Mouse (Mus musculus): Measurements from ENCODE around the gene Ccdc71.

Gene Ccdc71

GRCm38 (mm10) chr9:108456953-108457352, 3.4 kb upstream of the Ccdc71 start:
- DNase-seq (ENCODE audit: low spot score) = no peak

- DNase-seq (ENCODE audit: low spot score) = no peak
Observed at GRCm38 (mm10) chr9:108459939-108460318, 398 bp upstream of the Ccdc71 start.

- no peak for DNase-seq (ENCODE audit: low spot score)
Observed at GRCm38 (mm10) chr9:108461181-108461631, 879 bp downstream of the Ccdc71 start, which contains the start of gene Klhdc8b. Gene Klhdc8b (minus strand): TSS chr9:108461581.

- DNase-seq (ENCODE audit: low spot score) = no peak
Observed at GRCm38 (mm10) chr9:108461675-108462074, 1.3 kb downstream of the Ccdc71 start.

- no peak for DNase-seq (ENCODE audit: low spot score)
Observed at GRCm38 (mm10) chr9:108462192-108462591, 1.9 kb downstream of the Ccdc71 start.

- no peak for DNase-seq (ENCODE audit: low spot score)
Observed at GRCm38 (mm10) chr9:108463713-108464112, 3.4 kb downstream of the Ccdc71 start.

- no peak for DNase-seq (ENCODE audit: low spot score)
Observed at GRCm38 (mm10) chr9:108466219-108466618, 5.9 kb downstream of the Ccdc71 start.

GRCm38 (mm10) chr9:108469430-108469829, 9.1 kb downstream of the Ccdc71 start:
- DNase-seq (ENCODE audit: low spot score) = no peak

GRCm38 (mm10) chr9:108469845-108470244, 9.5 kb downstream of the Ccdc71 start:
- no peak for DNase-seq (ENCODE audit: low spot score)

GRCm38 (mm10) chr9:108474528-108474927, 14.2 kb downstream of the Ccdc71 start:
- no peak for DNase-seq (ENCODE audit: low spot score)

- DNase-seq (ENCODE audit: low spot score) = peak; percentile 81
Observed at GRCm38 (mm10) chr9:108478638-108479156, 18.4 kb downstream of the Ccdc71 start.

GRCm38 (mm10) chr9:108479241-108479640, 18.9 kb downstream of the Ccdc71 start:
- peak; percentile 31 for DNase-seq (ENCODE audit: low spot score)

GRCm38 (mm10) chr9:108479721-108480351, 19.5 kb downstream of the Ccdc71 start, which contains the start of gene Lamb2:
Gene Lamb2 (plus strand): TSS chr9:108479736.
- peak; percentile 93 for DNase-seq (ENCODE audit: low spot score)

- DNase-seq (ENCODE audit: low spot score) = no peak
Observed at GRCm38 (mm10) chr9:108480813-108481519, 20.6 kb downstream of the Ccdc71 start.

GRCm38 (mm10) chr9:108481520-108482210, 21.3 kb downstream of the Ccdc71 start:
- no peak for DNase-seq (ENCODE audit: low spot score)

- no peak for DNase-seq (ENCODE audit: low spot score)
Observed at GRCm38 (mm10) chr9:108483051-108483790, 22.9 kb downstream of the Ccdc71 start.

- no peak for DNase-seq (ENCODE audit: low spot score)
Observed at GRCm38 (mm10) chr9:108484021-108484420, 23.7 kb downstream of the Ccdc71 start.

GRCm38 (mm10) chr9:108485301-108485875, 25.1 kb downstream of the Ccdc71 start:
- DNase-seq (ENCODE audit: low spot score) = no peak

- DNase-seq (ENCODE audit: low spot score) = no peak
Observed at GRCm38 (mm10) chr9:108486973-108487530, 26.7 kb downstream of the Ccdc71 start.

GRCm38 (mm10) chr9:108488403-108488802, 28.1 kb downstream of the Ccdc71 start:
- DNase-seq (ENCODE audit: low spot score) = no peak

- no peak for DNase-seq (ENCODE audit: low spot score)
Observed at GRCm38 (mm10) chr9:108489215-108489614, 28.9 kb downstream of the Ccdc71 start.

Data from embryo, embryonic 10 days (tissue).